Mouse (Mus musculus) hematopoietic multipotent progenitor cell, adult 10-12 weeks (in vitro differentiated cells): ENCODE measurements around the gene Txndc5. TPM values are rescaled to one million over a fixed set of nuclear protein-coding genes. Genes with fewer than 3 reads are reported as not detected.

Experiments used
- polyA plus RNA-seq: library from polyadenylated mRNA; stranded (reverse); fragments of >175 nt; gene quantifications from 2 replicates; pipeline ENCODE4 v1.2.3, GENCODE M21; 2012; ENCODE audit warnings: low replicate concordance

The Txndc5 gene
- polyA plus RNA-seq = 214 and 455 TPM in 2 replicates

GRCm38 (mm10) chr13:38528687-38529294 is at the start of gene Txndc5:
Txndc5 (minus strand) TSS chr13:38528824.

Other genes starting within 250 kb of the Txndc5 start
- gene Bmp6, start 183.7 kb downstream of the Txndc5 start, polyA plus RNA-seq = 2.9 and 3.6 TPM in 2 replicates
- gene Bloc1s5, start 106.3 kb upstream of the Txndc5 start, polyA plus RNA-seq = 3.8 and 4.5 TPM in 2 replicates
- gene Eef1e1, start 130.2 kb upstream of the Txndc5 start, polyA plus RNA-seq = 4.7 and 14.9 TPM in 2 replicates